Mouse (Mus musculus) R1 (cell line): ENCODE measurements at regions not wholly inside any gene's neighbourhood (a gene's known extent, or its start where the extent isn't known, plus 50 kb on each side); places are given as distances from the start of the nearest gene placed in this dataset.

Source experiments
- DNase-seq: peaks from one replicate; pipeline ENCODE4 v3.0.0-alpha.2; 2018; ENCODE audit warnings: low read depth, low spot score

DNA sequence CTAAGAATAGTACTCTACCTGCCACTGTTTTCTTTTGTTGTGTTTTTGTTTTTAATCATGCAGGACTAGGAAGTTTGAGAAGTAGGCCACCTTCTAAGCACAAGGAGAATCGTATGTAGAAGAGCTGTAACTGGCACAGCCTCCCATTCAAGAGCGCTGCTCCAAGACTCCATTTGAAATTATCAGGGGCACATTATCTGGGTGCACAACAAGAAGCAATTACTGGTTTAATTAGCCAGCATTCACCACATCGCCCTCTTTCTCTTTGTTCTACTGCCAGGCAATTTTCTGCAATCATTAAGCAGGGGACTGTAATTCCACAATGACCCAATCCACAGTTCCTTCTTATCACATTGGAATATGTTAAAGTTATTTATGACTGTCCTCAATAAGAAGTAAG is 1220.8 kb upstream of the Pabpc4l start:
- DNase-seq = no peak

DNA sequence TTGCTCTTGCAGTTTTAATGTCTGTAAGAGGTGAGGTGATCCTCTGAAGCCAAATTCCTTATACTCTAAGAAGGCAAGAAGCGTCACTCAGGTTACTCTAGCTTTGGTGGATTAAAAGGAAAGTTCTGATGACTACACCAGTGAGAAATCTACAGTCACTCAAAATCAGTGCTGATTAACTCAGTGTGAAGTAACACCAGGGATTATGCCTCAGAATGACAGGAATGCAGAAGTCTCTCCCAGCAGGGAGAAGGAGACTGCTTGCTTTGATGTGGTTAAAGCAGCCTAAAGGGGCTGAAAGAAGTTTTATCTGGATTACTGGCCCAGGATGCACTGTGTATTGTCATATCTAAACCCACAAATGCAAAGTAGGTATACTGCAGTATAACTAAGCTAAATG is 1214.5 kb upstream of the Pabpc4l start:
- peak; percentile 48 for DNase-seq

DNA sequence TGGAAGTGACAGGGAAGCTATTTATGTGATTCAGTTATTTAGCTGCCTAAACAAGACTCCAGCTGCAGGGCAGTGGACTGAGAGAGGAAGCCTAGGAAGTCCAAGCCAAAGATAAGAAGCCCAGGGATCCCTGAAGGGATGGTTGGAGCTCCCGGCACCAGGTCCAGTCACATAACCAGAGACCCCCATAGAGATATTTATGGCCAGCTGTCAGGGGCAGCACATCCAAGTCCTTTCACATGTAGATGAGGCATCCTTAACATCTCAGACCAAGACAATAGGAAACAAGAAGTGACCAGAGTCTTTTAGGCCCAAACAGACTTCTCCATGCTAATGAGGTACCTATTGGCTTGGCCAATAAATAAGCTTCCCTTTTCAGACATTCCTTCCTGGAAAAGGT is 1212.5 kb upstream of the Pabpc4l start:
- peak; percentile 40 for DNase-seq
